Mouse (Mus musculus): ENCODE results near the gene Sesn1.

GRCm38 (mm10) chr10:41893433-41894411, 84.0 kb downstream of the Sesn1 start:
- TF ChIP-seq CTCF (IDR thresholded peaks at IDR 0.05; ENCODE audit: extremely low read depth, insufficient read depth, insufficient read length, insufficient replicate concordance) (no peak), POLR2A (IDR thresholded peaks at IDR 0.05; ENCODE audit: low read depth, low read length) (no peak)

Data from spleen, adult 2 months (tissue).